Mouse (Mus musculus) C2C12 (cell line): ENCODE measurements around the gene Rdh12. TPM values are rescaled to one million over a fixed set of nuclear protein-coding genes. Genes with fewer than 3 reads are reported as not detected.
A peak's percentile ranks its signal among the peaks of the same experiment; 100 is the strongest.

Source experiments
- H3K27me3 ChIP-seq: one replicate; pipeline ENCODE4 v1.6.1; 2011; ENCODE audit not compliant: control insufficient read depth, insufficient read depth, insufficient read length
- H3K36me3 ChIP-seq: one replicate; pipeline ENCODE4 v1.6.1; 2011; ENCODE audit not compliant: control insufficient read depth, insufficient read depth
- H3K4me3 ChIP-seq: one replicate; pipeline ENCODE4 v1.5.1; 2011; ENCODE audit warnings: mild to moderate bottlenecking, control low read depth; ENCODE audit not compliant: poor library complexity, insufficient read depth, severe bottlenecking
- H3K79me2 ChIP-seq: one replicate; pipeline ENCODE4 v1.6.1; 2011; ENCODE audit not compliant: control insufficient read depth, insufficient read depth
- H3K79me3 ChIP-seq: one replicate; pipeline ENCODE4 v1.6.1; 2011; ENCODE audit warnings: low read depth, control low read depth
- H3ac ChIP-seq: one replicate; pipeline ENCODE3; 2011; ENCODE audit warnings: low read depth; ENCODE audit not compliant: control insufficient read depth, insufficient read length
- CEBPB ChIP-seq: IDR thresholded peaks from one replicate; pipeline ENCODE4 v1.6.1; 2011; ENCODE audit warnings: low read depth, mild to moderate bottlenecking, control low read depth, moderate library complexity
- CTCF ChIP-seq: IDR thresholded peaks from one replicate; pipeline ENCODE4 v1.5.1; 2011; ENCODE audit not compliant: control insufficient read depth, insufficient read depth, insufficient read length
- FOSL1 ChIP-seq: IDR thresholded peaks from one replicate; pipeline ENCODE4 v1.8.0; 2011; ENCODE audit warnings: mild to moderate bottlenecking, low read length; ENCODE audit not compliant: poor library complexity, insufficient read depth, severe bottlenecking
- MAX ChIP-seq: IDR thresholded peaks from one replicate; pipeline ENCODE4 v1.6.1; 2011; ENCODE audit warnings: mild to moderate bottlenecking, control low read depth
- MYOD1 ChIP-seq: IDR thresholded peaks from one replicate; pipeline ENCODE4 v1.6.1; 2011; ENCODE audit warnings: low read depth; ENCODE audit not compliant: control insufficient read depth, insufficient read length
- MYOG ChIP-seq: IDR thresholded peaks from one replicate; pipeline ENCODE4 v1.6.1; 2011; ENCODE audit not compliant: control insufficient read depth, insufficient read length; ENCODE audit errors: extremely low read depth
- USF1 ChIP-seq: IDR thresholded peaks from one replicate; pipeline ENCODE4 v1.6.1; 2011; ENCODE audit warnings: low read depth, mild to moderate bottlenecking, control low read depth, moderate library complexity
- polyA plus RNA-seq: library from polyadenylated mRNA; unstranded; fragments of >200 nt; fragmentation: generic; extraction: Trizol; gene quantifications from one replicate; pipeline ENCODE4 v1.2.1, GENCODE M21; 2012; ENCODE audit warnings: missing spikeins

The Rdh12 gene
- polyA plus RNA-seq, 1 experiment = 0.23 TPM

DNA sequence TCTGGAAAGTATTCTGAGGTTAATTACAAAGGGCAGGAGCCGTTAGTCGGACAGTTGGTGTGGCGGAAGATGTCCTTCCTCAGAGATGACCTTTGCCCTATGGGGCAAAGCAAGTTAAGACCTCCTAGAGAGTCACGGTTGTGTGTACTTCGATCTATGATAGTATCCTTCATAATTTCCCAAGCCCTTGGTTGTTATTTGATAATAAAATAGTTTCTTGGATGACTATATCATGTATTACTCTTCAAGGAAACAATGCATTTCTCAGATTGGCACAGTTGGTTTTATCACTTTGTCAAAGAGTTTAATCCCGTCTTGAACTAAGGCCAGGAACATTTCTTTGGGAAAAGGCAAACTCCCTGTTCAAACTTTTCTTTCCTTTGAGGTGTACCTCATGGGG lies 16.5 kb upstream of the Rdh12 start, which contains the start of gene Rdh11:
Rdh11 (minus strand) TSS at position 101 of the 400 bp plus-strand sequence.
- Histone ChIP-seq H3K79me2 (peaks cover 14% of the 10 kb centered on the region), H3ac (peak within 1 kb of the TSS; percentile 83), H3K4me3 (peak within 1 kb of the TSS; percentile 54), H3K27me3 (no peaks in the 10 kb centered on the region), H3K36me3 (peaks cover 8% of the 10 kb centered on the region), H3K79me3 (peaks cover 4% of the 10 kb centered on the region)
- TF ChIP-seq CEBPB (no peak), USF1 (no peak), CTCF (no peak), MAX (no peak), MYOD1 (no peak), MYOG (no peak), FOSL1 (no peak)

DNA sequence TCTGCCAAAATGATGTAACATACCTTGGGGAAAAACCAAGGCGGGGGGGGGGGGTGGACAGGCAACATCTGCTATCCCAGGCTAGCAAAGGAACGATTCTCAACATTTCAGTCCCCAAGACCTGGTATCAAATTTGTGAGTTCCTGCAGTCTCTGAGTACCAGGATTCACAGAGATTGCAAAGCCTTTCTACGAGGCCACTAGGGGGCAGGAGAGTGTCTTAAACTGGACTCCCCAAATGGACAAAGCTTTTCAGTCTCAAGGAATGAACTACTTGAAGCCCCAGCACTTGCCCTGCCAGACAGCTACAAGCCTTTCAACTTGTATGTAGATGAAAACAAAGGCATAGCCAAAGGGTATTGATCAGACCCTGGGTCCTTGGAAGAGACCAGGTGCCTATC lies 15.3 kb upstream of the Rdh12 start:
- no peaks in the 10 kb centered on the region for H3K36me3 ChIP-seq
- H3K27me3 ChIP-seq = no peaks in the 10 kb centered on the region
- peak; percentile 46 for TF ChIP-seq CTCF
- no peak for TF ChIP-seq MYOD1
- H3K79me3 ChIP-seq = peaks cover 4% of the 10 kb centered on the region
- H3ac ChIP-seq = no peak overlapping the region
- peaks cover 14% of the 10 kb centered on the region for H3K79me2 ChIP-seq
- no peak overlapping the region for H3K4me3 ChIP-seq

DNA sequence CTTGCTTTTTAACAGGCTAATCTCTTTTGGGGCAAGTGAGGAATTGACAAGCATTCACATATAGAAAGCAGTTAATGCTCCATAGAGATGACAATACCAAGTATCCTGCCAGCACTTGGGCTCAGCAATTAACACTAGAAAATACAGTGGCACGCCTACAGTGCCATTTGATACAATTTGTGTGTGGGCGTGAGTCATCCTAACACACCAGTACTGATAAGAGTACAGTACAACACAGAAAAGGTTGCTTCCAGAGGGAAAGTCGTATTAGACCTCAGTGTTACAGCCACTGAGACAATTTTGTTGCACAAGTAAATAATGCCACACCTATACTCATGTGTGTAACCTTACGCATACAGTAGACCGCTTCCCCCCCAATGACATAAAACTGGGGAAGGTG lies 11.6 kb upstream of the Rdh12 start:
- Histone ChIP-seq H3K36me3 (no peaks in the 10 kb centered on the region), H3K79me2 (no peaks in the 10 kb centered on the region), H3K79me3 (no peaks in the 10 kb centered on the region), H3K4me3 (no peak overlapping the region), H3ac (no peak overlapping the region), H3K27me3 (no peaks in the 10 kb centered on the region)
- TF ChIP-seq MYOG (no peak), FOSL1 (no peak), MAX (no peak), CEBPB (no peak), CTCF (no peak)

DNA sequence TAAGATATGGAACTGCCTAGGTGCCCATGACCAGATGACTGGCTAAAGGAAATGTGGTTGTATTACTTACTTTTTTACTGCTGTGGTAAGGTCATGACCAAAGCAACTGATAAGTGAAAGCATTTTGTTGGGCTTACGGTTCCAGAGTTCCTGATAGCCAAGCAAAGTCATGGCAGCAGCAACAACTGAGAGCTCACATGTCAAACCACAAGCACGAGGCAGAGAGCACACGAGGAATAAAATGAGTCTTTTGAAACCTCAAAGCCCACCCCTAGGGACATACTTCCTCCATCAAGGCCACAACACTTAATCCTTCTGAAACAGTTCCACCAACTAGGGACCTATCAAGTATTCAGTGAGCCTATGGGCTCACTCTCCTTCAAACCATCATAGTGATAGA lies 6.8 kb upstream of the Rdh12 start:
- no peak overlapping the region for H3K4me3 ChIP-seq
- no peaks in the 10 kb centered on the region for H3K79me2 ChIP-seq
- no peak overlapping the region for H3ac ChIP-seq
- no peak for TF ChIP-seq MYOG
- TF ChIP-seq CEBPB = no peak
- TF ChIP-seq FOSL1 = no peak
- TF ChIP-seq USF1 = no peak
- no peak for TF ChIP-seq MAX
- TF ChIP-seq MYOD1 = no peak
- no peak for TF ChIP-seq CTCF
- H3K36me3 ChIP-seq = no peaks in the 10 kb centered on the region
- H3K79me3 ChIP-seq = no peaks in the 10 kb centered on the region
- H3K27me3 ChIP-seq = no peaks in the 10 kb centered on the region

DNA sequence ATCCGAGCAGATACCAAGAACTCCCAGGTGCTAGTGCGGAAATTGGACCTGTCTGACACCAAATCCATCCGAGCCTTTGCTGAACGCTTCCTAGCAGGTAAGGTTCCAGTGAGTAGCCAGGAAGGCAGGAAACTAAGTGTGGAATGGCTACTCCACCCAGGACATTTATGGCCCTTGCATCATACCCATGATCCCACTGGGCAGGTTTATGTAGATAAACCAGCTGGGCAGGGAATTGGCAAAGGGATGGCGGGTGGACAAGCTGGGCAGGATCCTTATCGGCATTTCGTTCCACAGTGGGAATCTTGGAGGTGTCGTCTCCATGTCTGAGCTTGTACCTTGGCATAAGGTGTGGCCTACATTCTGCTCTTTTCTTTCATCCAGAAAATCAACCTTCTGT lies 2.7 kb downstream of the Rdh12 start:
- Histone ChIP-seq H3K79me2 (no peaks in the 10 kb centered on the region), H3K4me3 (no peak overlapping the region), H3K79me3 (no peaks in the 10 kb centered on the region), H3ac (no peak overlapping the region), H3K27me3 (peaks cover 26% of the 10 kb centered on the region), H3K36me3 (no peaks in the 10 kb centered on the region)
- no peak for TF ChIP-seq MYOG
- no peak for TF ChIP-seq MAX
- no peak for TF ChIP-seq MYOD1
- no peak for TF ChIP-seq USF1
- no peak for TF ChIP-seq CEBPB
- TF ChIP-seq FOSL1 = no peak
- no peak for TF ChIP-seq CTCF

DNA sequence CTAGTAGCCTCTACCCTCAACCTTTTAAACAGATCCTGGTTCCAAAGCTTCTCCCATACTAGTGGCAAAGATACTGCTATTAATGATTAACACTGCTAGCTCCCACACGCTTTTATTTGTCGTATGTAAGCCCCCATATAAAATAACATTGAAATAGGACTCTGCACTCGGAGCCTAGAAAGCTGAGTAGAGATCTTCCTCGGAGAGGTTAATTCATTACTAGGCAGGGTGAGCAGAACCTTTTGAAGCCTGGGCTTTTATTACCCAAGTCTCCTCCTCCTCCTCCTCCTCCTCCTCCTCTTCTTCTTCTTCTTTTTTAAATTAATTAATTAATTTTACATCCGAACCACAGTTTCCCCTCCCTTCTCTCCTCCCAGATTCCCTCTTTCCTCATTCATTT lies 8.8 kb downstream of the Rdh12 start:
- Histone ChIP-seq H3ac (no peak overlapping the region), H3K36me3 (no peaks in the 10 kb centered on the region), H3K79me3 (no peaks in the 10 kb centered on the region), H3K27me3 (peaks cover 39% of the 10 kb centered on the region), H3K79me2 (no peaks in the 10 kb centered on the region), H3K4me3 (no peak overlapping the region)
- no peak for TF ChIP-seq MAX
- TF ChIP-seq FOSL1 = no peak
- no peak for TF ChIP-seq MYOG
- no peak for TF ChIP-seq CEBPB
- TF ChIP-seq USF1 = no peak
- TF ChIP-seq MYOD1 = no peak
- TF ChIP-seq CTCF = no peak
